Mouse (Mus musculus): ENCODE measurements around the gene Prpf38b. TPM values are rescaled to one million over a fixed set of nuclear protein-coding genes. Genes with fewer than 3 reads are reported as not detected.

Gene Prpf38b
- polyA plus RNA-seq (2014; fragmentation: Illumina TruSeq; extraction: RNeasy Lipid Tissue Mini Kit (QIAGEN cat#74804); ENCODE audit: low read depth, low replicate concordance) = 91.9 TPM

GRCm38 (mm10) chr3:108911548-108912413 is at the start of gene Prpf38b:
Prpf38b (minus strand) TSS chr3:108911727.

GRCm38 (mm10) chr3:108940001-108940633 is 28.6 kb upstream of the Prpf38b start, which contains the start of gene Gm9857:
Gm9857 (minus strand) TSS chr3:108940445.

GRCm38 (mm10) chr3:108939573-108939972 is 28.0 kb upstream of the Prpf38b start, which contains the start of gene Henmt1:
Henmt1 (plus strand) TSS chr3:108939873.

DNA sequence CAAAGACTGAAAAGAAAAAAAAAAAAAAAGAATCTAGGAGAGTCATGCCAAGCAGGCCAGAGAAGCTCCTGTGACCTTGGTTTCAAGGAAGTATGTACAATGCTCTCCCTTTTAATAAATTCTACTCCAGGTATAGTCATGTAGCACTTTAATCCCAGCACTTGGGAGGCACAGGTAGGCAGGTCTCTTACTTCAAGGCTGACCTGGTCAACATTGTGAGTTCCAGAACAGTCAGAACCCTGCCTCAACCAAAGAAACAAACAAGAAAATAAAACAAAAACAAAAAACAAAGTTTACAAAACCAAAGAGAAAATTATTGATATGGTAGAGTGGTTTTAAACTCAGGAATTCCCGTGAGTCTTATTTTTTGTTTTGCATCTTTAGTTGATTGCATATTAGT is 21.6 kb downstream of the Prpf38b start, which contains the start of gene Fndc7:
Gene Fndc7 (minus strand): TSS at position 101 of the 400 bp plus-strand sequence.

Other genes starting within 250 kb of the Prpf38b start
- gene Gpsm2, start 189.4 kb downstream of the Prpf38b start, polyA plus RNA-seq (2014; fragmentation: Illumina TruSeq; extraction: RNeasy Lipid Tissue Mini Kit (QIAGEN cat#74804); ENCODE audit: low read depth, low replicate concordance) = 3.5 TPM
- gene Aknad1, start 172.1 kb downstream of the Prpf38b start, polyA plus RNA-seq (2014; fragmentation: Illumina TruSeq; extraction: RNeasy Lipid Tissue Mini Kit (QIAGEN cat#74804); ENCODE audit: low read depth, low replicate concordance) = not detected
- 135 TPM for gene Stxbp3, start 71.2 kb downstream of the Prpf38b start, polyA plus RNA-seq (2014; fragmentation: Illumina TruSeq; extraction: RNeasy Lipid Tissue Mini Kit (QIAGEN cat#74804); ENCODE audit: low read depth, low replicate concordance)
- not detected for gene Fndc7, start 21.7 kb downstream of the Prpf38b start, polyA plus RNA-seq (2014; fragmentation: Illumina TruSeq; extraction: RNeasy Lipid Tissue Mini Kit (QIAGEN cat#74804); ENCODE audit: low read depth, low replicate concordance)
- not detected for gene Henmt1, start 28.1 kb upstream of the Prpf38b start, polyA plus RNA-seq (2014; fragmentation: Illumina TruSeq; extraction: RNeasy Lipid Tissue Mini Kit (QIAGEN cat#74804); ENCODE audit: low read depth, low replicate concordance)
- not detected for gene Gm9857, start 28.7 kb upstream of the Prpf38b start, polyA plus RNA-seq (2014; fragmentation: Illumina TruSeq; extraction: RNeasy Lipid Tissue Mini Kit (QIAGEN cat#74804); ENCODE audit: low read depth, low replicate concordance)
- gene Fam102b, start 115.9 kb upstream of the Prpf38b start, polyA plus RNA-seq (2014; fragmentation: Illumina TruSeq; extraction: RNeasy Lipid Tissue Mini Kit (QIAGEN cat#74804); ENCODE audit: low read depth, low replicate concordance) = 30.0 TPM
- not detected for gene Slc25a54, start 168.7 kb upstream of the Prpf38b start, polyA plus RNA-seq (2014; fragmentation: Illumina TruSeq; extraction: RNeasy Lipid Tissue Mini Kit (QIAGEN cat#74804); ENCODE audit: low read depth, low replicate concordance)
- 12.0 TPM for gene Slc25a24, start 211.4 kb upstream of the Prpf38b start, polyA plus RNA-seq (2014; fragmentation: Illumina TruSeq; extraction: RNeasy Lipid Tissue Mini Kit (QIAGEN cat#74804); ENCODE audit: low read depth, low replicate concordance)